Comparison of ENCODE assay signal across 9 mouse cellular contexts in genomic region chr5:106451681-106452440, GRCm38 (mm10). TPM values are rescaled to one million over a fixed set of nuclear protein-coding genes. Genes with fewer than 3 reads are reported as not detected.
DNase-seq lines count a peak whose midpoint lies in the region; ATAC-seq and TF ChIP-seq lines count a peak whose summit lies in the region.
"Had no signal": no experiment of that assay in that cellular context is flagged by ENCODE, and none has a peak within 500 bp of the region (broad histone marks: within the 10 kb centered on the region; RNA-seq: fewer than 3 reads in every experiment).

No protein-coding gene starts in this region.

- H3K4me3 ChIP-seq in lung, embryonic 14.5 days (ENCODE audit: low read depth, low read length) = no peak overlapping the region
- no peak overlapping the region for H3K4me3 ChIP-seq in limb, embryonic 11.5 days (ENCODE audit: low read depth, low read length)
- H3K4me3 ChIP-seq: megakaryocyte, embryonic 14.5 days had no signal

- DNase-seq in lung, embryonic 14.5 days = no peak
- DNase-seq in lung, postnatal 10 days = no peak
- peak; percentile 71 for DNase-seq in embryo, embryonic 9.5 days (ENCODE audit: extremely low spot score)
- DNase-seq in limb, embryonic 11.5 days (ENCODE audit: low spot score) = peak; percentile 68
- peak; percentile 8 for DNase-seq in testis, postnatal 14 days (ENCODE audit: low spot score)
- no peak for DNase-seq in thymus, adult 18-20 months

- H3K4me1 ChIP-seq in lung, embryonic 14.5 days (ENCODE audit: insufficient read depth) = no peaks in the 10 kb centered on the region
- H3K4me1 ChIP-seq in limb, embryonic 11.5 days (ENCODE audit: control insufficient read depth, insufficient read depth, low read length) = 0 out of 2 replicates have a peak, but pooled peaks cover 10% of the 10 kb centered on the region

- H3K4me2 ChIP-seq in lung, embryonic 14.5 days = no peak overlapping the region
- H3K4me2 ChIP-seq in limb, embryonic 11.5 days (ENCODE audit: low read depth, severe bottlenecking) = no peak overlapping the region

- H3K9me3 ChIP-seq in lung, embryonic 14.5 days (ENCODE audit: low read depth, low read length) = no peaks in the 10 kb centered on the region
- H3K9me3 ChIP-seq in limb, embryonic 11.5 days (ENCODE audit: control insufficient read depth, low read length) = no peaks in the 10 kb centered on the region

- TF ChIP-seq CTCF in lung, embryonic 14.5 days (IDR thresholded peaks at IDR 0.05; ENCODE audit: low read depth) = no peak

- ATAC-seq in lung, embryonic 14.5 days (ENCODE audit: insufficient read depth) = 0 out of 2 replicates have a peak, but pooled peaks have one; percentile 32
- ATAC-seq in limb, embryonic 11.5 days (ENCODE audit: insufficient number of reproducible peaks, low FRiP score, low TSS enrichment, low read depth) = 0 out of 2 replicates have a peak, but pooled peaks have one; percentile 45
- ATAC-seq in frontal cortex, adult (ENCODE audit: low TSS enrichment) = no peak

- no peaks in the 10 kb centered on the region for H3K36me3 ChIP-seq in lung, embryonic 14.5 days (ENCODE audit: insufficient read depth)
- no peaks in the 10 kb centered on the region for H3K36me3 ChIP-seq in limb, embryonic 11.5 days (ENCODE audit: control insufficient read depth, insufficient read depth, low read length)

- under 1% methylated on average over 32 of the region's 32 CpGs for WGBS in lung, embryonic 14.5 days
- WGBS in limb, embryonic 11.5 days = under 1% methylated on average over 32 of the region's 32 CpGs

- H3K9ac ChIP-seq in lung, embryonic 14.5 days = no peak overlapping the region
- H3K9ac ChIP-seq in limb, embryonic 11.5 days (ENCODE audit: low read length) = no peak overlapping the region

- peaks cover 96% of the 10 kb centered on the region for H3K27me3 ChIP-seq in lung, embryonic 14.5 days (ENCODE audit: insufficient read depth, low read length)
- peaks cover 90% of the 10 kb centered on the region for H3K27me3 ChIP-seq in limb, embryonic 11.5 days (ENCODE audit: control insufficient read depth, insufficient read depth, low read length)

- no peak overlapping the region for H3K27ac ChIP-seq in lung, embryonic 14.5 days (ENCODE audit: low read depth)
- H3K27ac ChIP-seq in limb, embryonic 11.5 days (replicated peaks; ENCODE audit: low read depth, low read length) = no peak overlapping the region

RNA-seq across cellular contexts. Expression of gene Barhl2, which starts 6.1 kb away (rescaled TPM):
- not detected in 2 replicates for polyA plus RNA-seq in lung, embryonic 14.5 days (2014; fragmentation: Nextera tagmentation; extraction: Ambion mirVana)
- polyA plus RNA-seq in limb, embryonic 11.5 days (2014; fragmentation: Nextera tagmentation; extraction: Ambion mirVana) = not detected in 2 replicates
- polyA plus RNA-seq: gonadal fat pad, adult 2 months had no signal

Comparison
In these comparisons a context has a peak if more than half of its experiments do, and no peak if none do; other contexts are left out.
1. DNase-seq: peak in embryo, embryonic 9.5 days (single experiment), limb, embryonic 11.5 days (single experiment) and testis, postnatal 14 days (single experiment); none in lung, embryonic 14.5 days (single experiment), lung, postnatal 10 days (single experiment) and thymus, adult 18-20 months (0 of 2).